Mouse (Mus musculus) bone marrow macrophage, adult 2 months (primary cell): ENCODE data around the gene Fgf12. TPM values are rescaled to one million over a fixed set of nuclear protein-coding genes. Genes with fewer than 3 reads are reported as not detected.

ENCODE experiments used
- H3K27ac ChIP-seq: 2 replicates; pipeline ENCODE4 v1.5.1; 2012; ENCODE audit warnings: low read depth, low read length; ENCODE audit not compliant: insufficient read depth
- H3K4me1 ChIP-seq: 2 replicates; pipeline ENCODE4 v1.6.1; 2012; ENCODE audit warnings: low read length; ENCODE audit not compliant: control insufficient read depth, insufficient read depth
- H3K4me3 ChIP-seq: 2 replicates; pipeline ENCODE4 v1.5.1; 2012; ENCODE audit warnings: mild to moderate bottlenecking, low read length, moderate library complexity; ENCODE audit not compliant: insufficient read depth
- CTCF ChIP-seq: IDR thresholded peaks from 2 replicates; pipeline ENCODE4 v1.5.1; 2012; ENCODE audit warnings: low read depth, mild to moderate bottlenecking, low read length, moderate library complexity
- POLR2A ChIP-seq: IDR thresholded peaks from 2 replicates; pipeline ENCODE4 v1.6.1; 2012; ENCODE audit warnings: mild to moderate bottlenecking, low read depth, low read length, borderline replicate concordance
- polyA plus RNA-seq: library from polyadenylated mRNA; stranded (reverse); fragments of >200 nt; gene quantifications from 2 replicates; pipeline ENCODE4 v1.2.4, GENCODE M21; 2012; ENCODE audit not compliant: missing spikeins, insufficient read depth, insufficient read length

Gene Fgf12
- polyA plus RNA-seq, 1 experiment = not detected

GRCm38 (mm10) chr16:28625689-28626088 lies 127.2 kb downstream of the Fgf12 start:
- H3K4me3 ChIP-seq = no peak overlapping the region
- no peaks in the 10 kb centered on the region for H3K4me1 ChIP-seq
- TF ChIP-seq CTCF (no peak), POLR2A (no peak)
- no peak overlapping the region for H3K27ac ChIP-seq

- no peaks in the 10 kb centered on the region for H3K4me1 ChIP-seq
- TF ChIP-seq POLR2A (no peak), CTCF (no peak)
- no peak overlapping the region for H3K27ac ChIP-seq
- no peak overlapping the region for H3K4me3 ChIP-seq
These were observed 138.5 kb downstream of the Fgf12 start for GRCm38 (mm10) chr16:28614412-28614811.

GRCm38 (mm10) chr16:28610940-28611339 lies 141.9 kb downstream of the Fgf12 start:
- Histone ChIP-seq H3K4me3 (no peak overlapping the region), H3K27ac (no peak overlapping the region), H3K4me1 (no peaks in the 10 kb centered on the region)
- TF ChIP-seq CTCF = no peak
- TF ChIP-seq POLR2A = no peak

GRCm38 (mm10) chr16:28603155-28603554 lies 149.7 kb downstream of the Fgf12 start:
- Histone ChIP-seq H3K4me1 (no peaks in the 10 kb centered on the region), H3K4me3 (no peak overlapping the region), H3K27ac (no peak overlapping the region)
- no peak for TF ChIP-seq CTCF
- no peak for TF ChIP-seq POLR2A

- H3K27ac ChIP-seq = no peak overlapping the region
These were observed 151.1 kb downstream of the Fgf12 start for GRCm38 (mm10) chr16:28601723-28602122.

GRCm38 (mm10) chr16:28596112-28596511 lies 156.8 kb downstream of the Fgf12 start:
- Histone ChIP-seq H3K4me3 (no peak overlapping the region), H3K27ac (no peak overlapping the region), H3K4me1 (no peaks in the 10 kb centered on the region)
- TF ChIP-seq CTCF (no peak), POLR2A (no peak)

More at GRCm38 (mm10) chr16:28601723-28602122, 151.1 kb downstream of the Fgf12 start:
- TF ChIP-seq POLR2A = no peak
- no peak for TF ChIP-seq CTCF
- Histone ChIP-seq H3K4me3 (no peak overlapping the region), H3K4me1 (no peaks in the 10 kb centered on the region)

GRCm38 (mm10) chr16:28593075-28593915 lies 159.6 kb downstream of the Fgf12 start:
- Histone ChIP-seq H3K27ac (no peak overlapping the region), H3K4me3 (no peak overlapping the region), H3K4me1 (no peaks in the 10 kb centered on the region)
- TF ChIP-seq CTCF = peak; percentile 56
- no peak for TF ChIP-seq POLR2A

- H3K4me3 ChIP-seq = no peak overlapping the region
- no peaks in the 10 kb centered on the region for H3K4me1 ChIP-seq
- TF ChIP-seq CTCF = no peak
- no peak for TF ChIP-seq POLR2A
- H3K27ac ChIP-seq = no peak overlapping the region
These were observed 160.4 kb downstream of the Fgf12 start for GRCm38 (mm10) chr16:28592466-28592865.

- no peak for TF ChIP-seq CTCF
- H3K4me3 ChIP-seq = no peak overlapping the region
- H3K27ac ChIP-seq = no peak overlapping the region
- H3K4me1 ChIP-seq = no peaks in the 10 kb centered on the region
These were observed 161.3 kb downstream of the Fgf12 start for GRCm38 (mm10) chr16:28591583-28591982.

- Histone ChIP-seq H3K27ac (no peak overlapping the region), H3K4me3 (no peak overlapping the region), H3K4me1 (no peaks in the 10 kb centered on the region)
- TF ChIP-seq CTCF (no peak), POLR2A (no peak)
These were observed 180.7 kb downstream of the Fgf12 start for GRCm38 (mm10) chr16:28572212-28572611.
